Mouse (Mus musculus): ENCODE results near the gene Ltbp1.

GRCm38 (mm10) chr17:75440619-75441018 is 435.3 kb downstream of the Ltbp1 start:
- no peak for TF ChIP-seq CTCF (IDR thresholded peaks at IDR 0.05; ENCODE audit: extremely low read depth, insufficient read length, insufficient replicate concordance, low read depth, low read length)
- TF ChIP-seq POLR2A (IDR thresholded peaks at IDR 0.05; ENCODE audit: low read depth, low read length): no peak
